Mouse (Mus musculus) midbrain, embryonic 16.5 days (tissue): ENCODE measurements around the gene Aff1. TPM values are rescaled to one million over a fixed set of nuclear protein-coding genes. Genes with fewer than 3 reads are reported as not detected.

ENCODE experiments used
- ATAC-seq: fragments of 200-750 bp; cut with Nextera tagmentation; 2 replicates; pipeline ENCODE4 v1.8.0; 2017; ENCODE audit warnings: moderate TSS enrichment
- H3K27ac ChIP-seq: fragments of 300-500 bp; sonication (generic); 2 replicates; pipeline ENCODE4 v1.5.1; 2014; ENCODE audit warnings: mild to moderate bottlenecking, low read length, mixed read lengths
- H3K27me3 ChIP-seq: fragments of 300-500 bp; sonication (generic); 2 replicates; pipeline ENCODE4 v1.6.1; 2014; ENCODE audit warnings: low read depth, low read length, mixed read lengths; ENCODE audit not compliant: control insufficient read depth, insufficient read depth
- H3K36me3 ChIP-seq: fragments of 300-500 bp; sonication (generic); 2 replicates; pipeline ENCODE4 v1.6.1; 2014; ENCODE audit warnings: mild to moderate bottlenecking, low read length, moderate library complexity, mixed read lengths; ENCODE audit not compliant: control insufficient read depth, insufficient read depth
- H3K4me1 ChIP-seq: fragments of 300-500 bp; sonication (generic); 2 replicates; pipeline ENCODE4 v1.6.1; 2014; ENCODE audit warnings: mild to moderate bottlenecking, low read length, mixed read lengths; ENCODE audit not compliant: control insufficient read depth, insufficient read depth
- H3K4me2 ChIP-seq: fragments of 300-500 bp; sonication (generic); 2 replicates; pipeline ENCODE4 v1.6.1; 2014; ENCODE audit warnings: mild to moderate bottlenecking, low read length, mixed read lengths
- H3K4me3 ChIP-seq: fragments of 300-500 bp; sonication (generic); 2 replicates; pipeline ENCODE4 v1.5.1; 2014; ENCODE audit warnings: low read depth, mild to moderate bottlenecking, low read length, moderate library complexity, mixed read lengths
- H3K9ac ChIP-seq: fragments of 300-500 bp; sonication (generic); 2 replicates; pipeline ENCODE4 v1.6.1; 2014; ENCODE audit warnings: low read depth, low read length, mixed read lengths
- H3K9me3 ChIP-seq: fragments of 300-500 bp; sonication (generic); replicated peaks from 2 replicates; pipeline ENCODE4 v1.6.1; 2014; ENCODE audit warnings: mild to moderate bottlenecking, low read length, mixed read lengths; ENCODE audit not compliant: control insufficient read depth, poor library complexity, severe bottlenecking
- WGBS: fragments of 180-500 bp; shearing (Covaris S2); extraction: QIAGEN DNeasy Blood & Tissue Kit; methylation state at CpG from one replicate; pipeline ENCODE4 v1.1.7; 2014; 5-methylcytosine and 5-hydroxymethylcytosine counted together
- polyA plus RNA-seq: library from polyadenylated mRNA; unstranded; fragments of >200 nt; fragmentation: Nextera tagmentation; extraction: Ambion mirVana; gene quantifications from 2 replicates; pipeline ENCODE4 v1.2.1, GENCODE M21; 2015

Gene Aff1
- polyA plus RNA-seq, 1 experiment from 2014 or later, result 1.2 TPM

GRCm38 (mm10) chr5:103828304-103828703 lies 136.1 kb downstream of the Aff1 start:
- ATAC-seq, result no peak
- Histone ChIP-seq H3K36me3 (no peaks in the 10 kb centered on the region), H3K4me2 (no peak overlapping the region), H3K4me1 (no peaks in the 10 kb centered on the region), H3K9me3 (no peaks in the 10 kb centered on the region), H3K27ac (no peak overlapping the region), H3K9ac (no peak overlapping the region), H3K4me3 (no peak overlapping the region), H3K27me3 (no peaks in the 10 kb centered on the region)
- 83% methylated on average over 21 of the region's 21 CpGs for WGBS

GRCm38 (mm10) chr5:103828729-103829128 lies 136.6 kb downstream of the Aff1 start:
- H3K9ac ChIP-seq, result no peak overlapping the region
- no peak overlapping the region for H3K27ac ChIP-seq
- WGBS, result 79% methylated on average over 8 of the region's 8 CpGs
- H3K9me3 ChIP-seq, result no peaks in the 10 kb centered on the region
- no peaks in the 10 kb centered on the region for H3K27me3 ChIP-seq
- no peak for ATAC-seq
- no peaks in the 10 kb centered on the region for H3K4me1 ChIP-seq
- no peaks in the 10 kb centered on the region for H3K36me3 ChIP-seq
- H3K4me2 ChIP-seq, result no peak overlapping the region
- H3K4me3 ChIP-seq, result no peak overlapping the region

- 73% methylated on average over 12 of the region's 12 CpGs for WGBS
- no peak overlapping the region for H3K4me3 ChIP-seq
- H3K9ac ChIP-seq, result no peak overlapping the region
- no peaks in the 10 kb centered on the region for H3K36me3 ChIP-seq
- ATAC-seq, result no peak
- no peaks in the 10 kb centered on the region for H3K9me3 ChIP-seq
- H3K27me3 ChIP-seq, result no peaks in the 10 kb centered on the region
- no peak overlapping the region for H3K4me2 ChIP-seq
- H3K27ac ChIP-seq, result no peak overlapping the region
- H3K4me1 ChIP-seq, result no peaks in the 10 kb centered on the region
Observed at GRCm38 (mm10) chr5:103829158-103829557, 137.0 kb downstream of the Aff1 start.

GRCm38 (mm10) chr5:103830886-103831285 lies 138.7 kb downstream of the Aff1 start:
- H3K9ac ChIP-seq, result no peak overlapping the region
- no peak overlapping the region for H3K4me2 ChIP-seq
- no peaks in the 10 kb centered on the region for H3K4me1 ChIP-seq
- H3K27ac ChIP-seq, result no peak overlapping the region
- H3K9me3 ChIP-seq, result no peaks in the 10 kb centered on the region
- ATAC-seq, result no peak
- no peak overlapping the region for H3K4me3 ChIP-seq
- 89% methylated on average over 1 of the region's 1 CpGs for WGBS
- no peaks in the 10 kb centered on the region for H3K36me3 ChIP-seq
- no peaks in the 10 kb centered on the region for H3K27me3 ChIP-seq

GRCm38 (mm10) chr5:103835471-103836147 lies 143.4 kb downstream of the Aff1 start:
- Histone ChIP-seq H3K27me3 (no peaks in the 10 kb centered on the region), H3K4me2 (no peak overlapping the region), H3K27ac (no peak overlapping the region), H3K9me3 (no peaks in the 10 kb centered on the region), H3K4me1 (no peaks in the 10 kb centered on the region), H3K36me3 (no peaks in the 10 kb centered on the region), H3K4me3 (no peak overlapping the region), H3K9ac (no peak overlapping the region)
- WGBS, result 74% methylated on average over 15 of the region's 15 CpGs
- no peak for ATAC-seq

- Histone ChIP-seq H3K27ac (no peak overlapping the region), H3K9ac (no peak overlapping the region), H3K27me3 (no peaks in the 10 kb centered on the region), H3K4me2 (no peak overlapping the region), H3K9me3 (no peaks in the 10 kb centered on the region), H3K36me3 (no peaks in the 10 kb centered on the region), H3K4me1 (no peaks in the 10 kb centered on the region), H3K4me3 (no peak overlapping the region)
- no peak for ATAC-seq
- 66% methylated on average over 10 of the region's 11 CpGs for WGBS
Observed at GRCm38 (mm10) chr5:103836148-103836784, 144.1 kb downstream of the Aff1 start.

- H3K9me3 ChIP-seq, result no peaks in the 10 kb centered on the region
- no peaks in the 10 kb centered on the region for H3K27me3 ChIP-seq
- H3K36me3 ChIP-seq, result no peaks in the 10 kb centered on the region
- WGBS, result 91% methylated on average over 15 of the region's 15 CpGs
- H3K27ac ChIP-seq, result no peak overlapping the region
- ATAC-seq, result no peak
- H3K4me2 ChIP-seq, result no peak overlapping the region
- no peaks in the 10 kb centered on the region for H3K4me1 ChIP-seq
- no peak overlapping the region for H3K9ac ChIP-seq
- no peak overlapping the region for H3K4me3 ChIP-seq
Observed at GRCm38 (mm10) chr5:103838550-103839264, 146.5 kb downstream of the Aff1 start.

GRCm38 (mm10) chr5:103839265-103839626 lies 147.1 kb downstream of the Aff1 start:
- no peak overlapping the region for H3K4me3 ChIP-seq
- no peak overlapping the region for H3K9ac ChIP-seq
- 81% methylated on average over 3 of the region's 3 CpGs for WGBS

GRCm38 (mm10) chr5:103843938-103844337 lies 151.8 kb downstream of the Aff1 start:
- no peaks in the 10 kb centered on the region for H3K9me3 ChIP-seq
- no peak overlapping the region for H3K4me3 ChIP-seq
- no peaks in the 10 kb centered on the region for H3K36me3 ChIP-seq
- 62% methylated on average over 1 of the region's 1 CpGs for WGBS
- H3K27ac ChIP-seq, result no peak overlapping the region
- H3K4me1 ChIP-seq, result peaks cover 9% of the 10 kb centered on the region; the same call in 1 of the 2 replicates
- ATAC-seq, result no peak
- H3K27me3 ChIP-seq, result no peaks in the 10 kb centered on the region
- H3K4me2 ChIP-seq, result no peak overlapping the region
- no peak overlapping the region for H3K9ac ChIP-seq

More at GRCm38 (mm10) chr5:103839265-103839626, 147.1 kb downstream of the Aff1 start:
- H3K4me2 ChIP-seq, result no peak overlapping the region
- no peaks in the 10 kb centered on the region for H3K4me1 ChIP-seq
- no peaks in the 10 kb centered on the region for H3K36me3 ChIP-seq
- H3K27me3 ChIP-seq, result no peaks in the 10 kb centered on the region
- no peak overlapping the region for H3K27ac ChIP-seq
- no peak for ATAC-seq
- H3K9me3 ChIP-seq, result no peaks in the 10 kb centered on the region
